Mouse (Mus musculus) neural tube, embryonic 13.5 days (tissue): ENCODE measurements around the gene Trmt61a. TPM values are rescaled to one million over a fixed set of nuclear protein-coding genes. Genes with fewer than 3 reads are reported as not detected.

Experiments
- ATAC-seq: fragments of 200-750 bp; cut with Nextera tagmentation; 2 replicates; pipeline ENCODE4 v1.8.0; 2017; ENCODE audit warnings: low read depth, mild to moderate bottlenecking, moderate TSS enrichment, moderate library complexity
- H3K27ac ChIP-seq: fragments of 300-500 bp; sonication (generic); replicated peaks from 2 replicates; pipeline ENCODE4 v1.5.1; 2015; ENCODE audit warnings: moderate library complexity, mild to moderate bottlenecking, inconsistent platforms
- H3K27me3 ChIP-seq: fragments of 300-500 bp; sonication (generic); 2 replicates; pipeline ENCODE4 v1.6.1; 2015; ENCODE audit warnings: mild to moderate bottlenecking, inconsistent platforms
- H3K36me3 ChIP-seq: fragments of 300-500 bp; sonication (generic); 2 replicates; pipeline ENCODE4 v1.6.1; 2015; ENCODE audit warnings: mild to moderate bottlenecking, inconsistent platforms
- H3K4me1 ChIP-seq: fragments of 300-500 bp; sonication (generic); replicated peaks from 2 replicates; pipeline ENCODE4 v1.6.1; 2015; ENCODE audit warnings: inconsistent platforms
- H3K4me2 ChIP-seq: fragments of 300-500 bp; sonication (generic); 2 replicates; pipeline ENCODE4 v1.6.1; 2015; ENCODE audit warnings: inconsistent platforms, mild to moderate bottlenecking, moderate library complexity
- H3K4me3 ChIP-seq: fragments of 300-500 bp; sonication (generic); 2 replicates; pipeline ENCODE4 v1.5.1; 2015; ENCODE audit warnings: mild to moderate bottlenecking, inconsistent platforms
- H3K9ac ChIP-seq: fragments of 300-500 bp; sonication (generic); 2 replicates; pipeline ENCODE4 v1.6.1; 2015; ENCODE audit warnings: moderate library complexity, mild to moderate bottlenecking, inconsistent platforms
- H3K9me3 ChIP-seq: fragments of 300-500 bp; sonication (generic); 2 replicates; pipeline ENCODE4 v1.6.1; 2016; ENCODE audit warnings: inconsistent platforms
- WGBS: fragments of 180-500 bp; shearing (Covaris S2); methylation state at CpG from one replicate; pipeline ENCODE4 v1.1.7; 2015; 5-methylcytosine and 5-hydroxymethylcytosine counted together
- polyA plus RNA-seq: library from polyadenylated mRNA; unstranded; fragments of >200 nt; fragmentation: Nextera tagmentation; extraction: Ambion mirVana; gene quantifications from 2 replicates; pipeline ENCODE4 v1.2.1, GENCODE M21; 2015

The Trmt61a gene
- polyA plus RNA-seq, 1 experiment from 2014 or later: 7.2 TPM

GRCm38 (mm10) chr12:111691346-111691872, 13.5 kb downstream of the Trmt61a start:
- Histone ChIP-seq H3K4me3 (no peak overlapping the region), H3K9me3 (no peaks in the 10 kb centered on the region), H3K4me1 (peaks cover 85% of the 10 kb centered on the region), H3K27me3 (no peaks in the 10 kb centered on the region), H3K36me3 (no peaks in the 10 kb centered on the region), H3K4me2 (no peak overlapping the region), H3K9ac (peak overlapping the region; percentile 38; the same call in 1 of the 2 replicates), H3K27ac (peak overlapping the region; percentile 94)
- 5% methylated on average over 5 of the region's 5 CpGs for WGBS
- ATAC-seq: no peak

- H3K4me2 ChIP-seq: 0 out of 2 replicates have a peak overlapping the region, but pooled peaks have one; percentile 38
- H3K27ac ChIP-seq: peak overlapping the region; percentile 94
- peaks cover 70% of the 10 kb centered on the region for H3K4me1 ChIP-seq
- ATAC-seq: no peak
- no peak overlapping the region for H3K4me3 ChIP-seq
- H3K9ac ChIP-seq: peak overlapping the region; percentile 59; the same call in 1 of the 2 replicates
- H3K27me3 ChIP-seq: no peaks in the 10 kb centered on the region
- WGBS: 59% methylated on average over 5 of the region's 5 CpGs
- H3K9me3 ChIP-seq: no peaks in the 10 kb centered on the region
- no peaks in the 10 kb centered on the region for H3K36me3 ChIP-seq
Observed at GRCm38 (mm10) chr12:111692899-111693298, 15.0 kb downstream of the Trmt61a start.

- H3K9ac ChIP-seq: peak overlapping the region; percentile 59
- 11% methylated on average over 18 of the region's 18 CpGs for WGBS
- peak overlapping the region; percentile 38 for H3K4me2 ChIP-seq
- H3K4me3 ChIP-seq: no peak overlapping the region
- no peaks in the 10 kb centered on the region for H3K9me3 ChIP-seq
- H3K36me3 ChIP-seq: no peaks in the 10 kb centered on the region
- H3K27ac ChIP-seq: peak overlapping the region; percentile 94
- H3K4me1 ChIP-seq: peaks cover 66% of the 10 kb centered on the region
- H3K27me3 ChIP-seq: no peaks in the 10 kb centered on the region
- peak; percentile 81 for ATAC-seq
Observed at GRCm38 (mm10) chr12:111693341-111694270, 15.7 kb downstream of the Trmt61a start.

GRCm38 (mm10) chr12:111694271-111694781, 16.4 kb downstream of the Trmt61a start:
- ATAC-seq: peak; percentile 29
- 2% methylated on average over 12 of the region's 12 CpGs for WGBS
- H3K9ac ChIP-seq: peak overlapping the region; percentile 59
- no peak overlapping the region for H3K4me3 ChIP-seq
- H3K4me1 ChIP-seq: peaks cover 67% of the 10 kb centered on the region
- peak overlapping the region; percentile 94 for H3K27ac ChIP-seq
- H3K4me2 ChIP-seq: peak overlapping the region; percentile 38
- H3K27me3 ChIP-seq: no peaks in the 10 kb centered on the region
- H3K36me3 ChIP-seq: no peaks in the 10 kb centered on the region
- H3K9me3 ChIP-seq: no peaks in the 10 kb centered on the region

- H3K9ac ChIP-seq: peak overlapping the region; percentile 59
- H3K4me1 ChIP-seq: peaks cover 65% of the 10 kb centered on the region
- 27% methylated on average over 13 of the region's 13 CpGs for WGBS
- H3K27ac ChIP-seq: peak overlapping the region; percentile 94
- H3K9me3 ChIP-seq: no peaks in the 10 kb centered on the region
- no peak overlapping the region for H3K4me3 ChIP-seq
- H3K4me2 ChIP-seq: peak overlapping the region; percentile 38
- H3K36me3 ChIP-seq: no peaks in the 10 kb centered on the region
- H3K27me3 ChIP-seq: no peaks in the 10 kb centered on the region
- ATAC-seq: peak; percentile 68
Observed at GRCm38 (mm10) chr12:111694880-111695804, 17.2 kb downstream of the Trmt61a start.

GRCm38 (mm10) chr12:111696239-111696638, 18.3 kb downstream of the Trmt61a start:
- H3K4me2 ChIP-seq: no peak overlapping the region
- H3K27ac ChIP-seq: peak overlapping the region; percentile 94
- no peaks in the 10 kb centered on the region for H3K36me3 ChIP-seq
- H3K9me3 ChIP-seq: no peaks in the 10 kb centered on the region
- peak overlapping the region; percentile 14; the same call in 1 of the 2 replicates for H3K9ac ChIP-seq
- peaks cover 54% of the 10 kb centered on the region for H3K4me1 ChIP-seq
- no peak overlapping the region for H3K4me3 ChIP-seq
- ATAC-seq: no peak
- H3K27me3 ChIP-seq: no peaks in the 10 kb centered on the region
- 15% methylated on average over 6 of the region's 6 CpGs for WGBS

GRCm38 (mm10) chr12:111697708-111698107, 19.8 kb downstream of the Trmt61a start:
- H3K27me3 ChIP-seq: no peaks in the 10 kb centered on the region
- H3K4me3 ChIP-seq: no peak overlapping the region
- no peaks in the 10 kb centered on the region for H3K36me3 ChIP-seq
- ATAC-seq: no peak
- no peaks in the 10 kb centered on the region for H3K9me3 ChIP-seq
- peaks cover 40% of the 10 kb centered on the region for H3K4me1 ChIP-seq
- no peak overlapping the region for H3K4me2 ChIP-seq
- H3K9ac ChIP-seq: no peak overlapping the region
- 78% methylated on average over 4 of the region's 4 CpGs for WGBS
- H3K27ac ChIP-seq: no peak overlapping the region

GRCm38 (mm10) chr12:111698346-111698913, 20.5 kb downstream of the Trmt61a start:
- H3K9ac ChIP-seq: peak overlapping the region; percentile 47
- WGBS: 66% methylated on average over 6 of the region's 6 CpGs

GRCm38 (mm10) chr12:111699542-111699941, 21.6 kb downstream of the Trmt61a start:
- no peak overlapping the region for H3K4me2 ChIP-seq
- WGBS: 90% methylated on average over 4 of the region's 4 CpGs
- no peak for ATAC-seq
- H3K36me3 ChIP-seq: no peaks in the 10 kb centered on the region
- no peak overlapping the region for H3K9ac ChIP-seq
- H3K4me1 ChIP-seq: peaks cover 25% of the 10 kb centered on the region
- H3K27ac ChIP-seq: no peak overlapping the region
- no peaks in the 10 kb centered on the region for H3K27me3 ChIP-seq
- no peak overlapping the region for H3K4me3 ChIP-seq
- no peaks in the 10 kb centered on the region for H3K9me3 ChIP-seq

More at GRCm38 (mm10) chr12:111698346-111698913, 20.5 kb downstream of the Trmt61a start:
- H3K9me3 ChIP-seq: no peaks in the 10 kb centered on the region
- no peak overlapping the region for H3K27ac ChIP-seq
- no peak for ATAC-seq
- no peak overlapping the region for H3K4me2 ChIP-seq
- H3K27me3 ChIP-seq: no peaks in the 10 kb centered on the region
- no peaks in the 10 kb centered on the region for H3K36me3 ChIP-seq
- H3K4me1 ChIP-seq: peaks cover 32% of the 10 kb centered on the region
- H3K4me3 ChIP-seq: no peak overlapping the region

- Histone ChIP-seq H3K4me1 (peaks cover 18% of the 10 kb centered on the region), H3K4me2 (no peak overlapping the region), H3K4me3 (no peak overlapping the region), H3K27me3 (no peaks in the 10 kb centered on the region), H3K36me3 (no peaks in the 10 kb centered on the region), H3K9me3 (no peaks in the 10 kb centered on the region), H3K27ac (no peak overlapping the region), H3K9ac (no peak overlapping the region)
- 74% methylated on average over 9 of the region's 9 CpGs for WGBS
- ATAC-seq: no peak
Observed at GRCm38 (mm10) chr12:111700920-111701458, 23.1 kb downstream of the Trmt61a start.

- H3K27ac ChIP-seq: no peak overlapping the region
- H3K9me3 ChIP-seq: no peaks in the 10 kb centered on the region
- H3K9ac ChIP-seq: no peak overlapping the region
- no peaks in the 10 kb centered on the region for H3K27me3 ChIP-seq
- no peak overlapping the region for H3K4me3 ChIP-seq
- H3K4me1 ChIP-seq: peaks cover 15% of the 10 kb centered on the region
- no peak for ATAC-seq
- 73% methylated on average over 3 of the region's 3 CpGs for WGBS
- no peak overlapping the region for H3K4me2 ChIP-seq
- peaks cover 9% of the 10 kb centered on the region for H3K36me3 ChIP-seq
Observed at GRCm38 (mm10) chr12:111703301-111703700, 25.4 kb downstream of the Trmt61a start.
